Mouse (Mus musculus) adrenal gland, adult 2 months (tissue): ENCODE data around the gene Atp23. TPM values are rescaled to one million over a fixed set of nuclear protein-coding genes. Genes with fewer than 3 reads are reported as not detected.

Experiments used
- DNase-seq: peaks from one replicate; pipeline ENCODE4 v3.0.0; 2021
- long read RNA-seq: library from polyadenylated mRNA; stranded (forward); transcript quantifications from one replicate; pipeline ENCODE4 v2.0.0, GENCODE M21; 2021
- polyA plus RNA-seq: library from polyadenylated mRNA; depleted of rRNA; stranded (reverse); fragments of >200 nt; gene quantifications from 2 replicates; pipeline ENCODE4 v1.2.3, GENCODE M21; 2012; rRNA removed
- total RNA-seq, 2 experiments: library from RNA; stranded (reverse); gene quantifications; 2 replicates each; pipeline ENCODE4 v1.2.3; 2021

Atp23 gene
- total RNA-seq (1 to 10 TPM; 3.9 to 5.6 TPM), polyA plus RNA-seq (8.2 and 9.9 TPM in 2 replicates)
- long read RNA-seq, partial matches to known transcripts, result 1 of 4 reads
- long read RNA-seq, other reads (novel, unspliced or antisense), result 1 of 4 reads

GRCm38 (mm10) chr10:126900821-126901487, at the start of gene Atp23:
Gene Atp23 (minus strand): TSS chr10:126901355.
- peak; percentile 96 for DNase-seq

- no peak for DNase-seq
Observed at GRCm38 (mm10) chr10:126950572-126950971, 49.4 kb upstream of the Atp23 start.

GRCm38 (mm10) chr10:126949824-126950223, 48.7 kb upstream of the Atp23 start:
- no peak for DNase-seq

- no peak for DNase-seq
Observed at GRCm38 (mm10) chr10:126945531-126945930, 44.4 kb upstream of the Atp23 start.

GRCm38 (mm10) chr10:126940949-126941348, 39.8 kb upstream of the Atp23 start:
- no peak for DNase-seq

GRCm38 (mm10) chr10:126935556-126936381, 34.6 kb upstream of the Atp23 start:
- DNase-seq, result no peak

GRCm38 (mm10) chr10:126935121-126935520, 34.0 kb upstream of the Atp23 start:
- no peak for DNase-seq

- no peak for DNase-seq
Observed at GRCm38 (mm10) chr10:126934561-126934960, 33.4 kb upstream of the Atp23 start.

- DNase-seq, result no peak
Observed at GRCm38 (mm10) chr10:126931760-126932139, 30.6 kb upstream of the Atp23 start.

GRCm38 (mm10) chr10:126931123-126931759, 30.1 kb upstream of the Atp23 start:
- no peak for DNase-seq

GRCm38 (mm10) chr10:126930270-126931121, 29.3 kb upstream of the Atp23 start:
- no peak for DNase-seq

- no peak for DNase-seq
Observed at GRCm38 (mm10) chr10:126929543-126929942, 28.4 kb upstream of the Atp23 start.

GRCm38 (mm10) chr10:126928819-126929206, 27.7 kb upstream of the Atp23 start:
- no peak for DNase-seq

- DNase-seq, result peak; percentile 91
Observed at GRCm38 (mm10) chr10:126928011-126928818, 27.1 kb upstream of the Atp23 start.

- peak; percentile 39 for DNase-seq
Observed at GRCm38 (mm10) chr10:126927101-126927961, 26.2 kb upstream of the Atp23 start.

- no peak for DNase-seq
Observed at GRCm38 (mm10) chr10:126925391-126925790, 24.2 kb upstream of the Atp23 start.

- no peak for DNase-seq
Observed at GRCm38 (mm10) chr10:126924087-126924486, 22.9 kb upstream of the Atp23 start.

GRCm38 (mm10) chr10:126920220-126920619, 19.1 kb upstream of the Atp23 start:
- no peak for DNase-seq

- DNase-seq, result peak; percentile 90
Observed at GRCm38 (mm10) chr10:126919067-126919466, 17.9 kb upstream of the Atp23 start.

- no peak for DNase-seq
Observed at GRCm38 (mm10) chr10:126914288-126914687, 13.1 kb upstream of the Atp23 start.
